Mouse (Mus musculus) forebrain, embryonic 10.5 days (tissue): ENCODE measurements around the gene Cspg4. TPM values are rescaled to one million over a fixed set of nuclear protein-coding genes. Genes with fewer than 3 reads are reported as not detected.
A peak's percentile ranks its signal among the peaks of the same experiment; 100 is the strongest.
"Not testable (repeated sequence)": the region's sequence is repeated elsewhere in the genome, so short reads cannot be mapped to it uniquely, and the experiment has no call there.

Experiments
- DNase-seq: peaks from one replicate; pipeline ENCODE4 v3.0.0-alpha.2; 2017; ENCODE audit warnings: low spot score; ENCODE audit errors: extremely low spot score
- H3K27ac ChIP-seq: fragments of 300-500 bp; sonication (generic); 2 replicates; pipeline ENCODE4 v1.5.1; 2016; ENCODE audit warnings: mild to moderate bottlenecking
- H3K27me3 ChIP-seq: fragments of 300-500 bp; sonication (generic); 2 replicates; pipeline ENCODE4 v1.6.1; 2016; ENCODE audit warnings: mild to moderate bottlenecking; ENCODE audit not compliant: poor library complexity, severe bottlenecking
- H3K36me3 ChIP-seq: fragments of 300-500 bp; sonication (generic); replicated peaks from 2 replicates; pipeline ENCODE4 v1.6.1; 2016; ENCODE audit warnings: mild to moderate bottlenecking, moderate library complexity
- H3K4me1 ChIP-seq: fragments of 300-500 bp; sonication (generic); 2 replicates; pipeline ENCODE4 v1.6.1; 2016
- H3K4me3 ChIP-seq: fragments of 300-500 bp; sonication (generic); 2 replicates; pipeline ENCODE4 v1.5.1; 2016; ENCODE audit warnings: mild to moderate bottlenecking, moderate library complexity
- H3K9me3 ChIP-seq: fragments of 300-500 bp; sonication (generic); 2 replicates; pipeline ENCODE4 v1.6.1; 2016; ENCODE audit warnings: mild to moderate bottlenecking, moderate library complexity
- WGBS: fragments of 180-500 bp; shearing (Covaris S2); methylation state at CpG from one replicate; pipeline ENCODE4 v1.1.7; 2016; 5-methylcytosine and 5-hydroxymethylcytosine counted together
- polyA plus RNA-seq: library from polyadenylated mRNA; unstranded; fragments of >200 nt; fragmentation: Nextera tagmentation; extraction: Ambion mirVana; gene quantifications from 2 replicates; pipeline ENCODE4 v1.2.1, GENCODE M21; 2016

The Cspg4 gene
- polyA plus RNA-seq, 1 experiment from 2014 or later, result 0.88 TPM

DNA sequence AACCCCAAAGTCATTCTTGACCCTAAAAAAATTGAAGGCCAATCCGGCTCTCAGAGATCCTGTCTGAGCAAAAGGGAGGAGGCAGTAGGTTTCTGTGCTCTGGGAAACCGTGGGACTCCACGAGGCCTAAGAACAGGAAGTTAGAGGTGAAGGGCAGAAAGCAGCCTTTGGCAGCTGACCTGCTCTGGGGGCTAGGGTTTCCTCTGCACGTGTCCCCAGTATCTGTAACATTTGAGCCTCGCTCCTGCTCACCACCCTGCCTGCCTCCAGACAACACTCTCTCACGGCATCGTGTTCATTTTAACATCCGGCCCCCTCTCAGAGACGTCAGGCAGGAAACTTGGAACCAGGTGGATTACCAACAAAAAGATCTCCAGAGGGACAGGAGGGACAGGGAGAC is 35.7 kb downstream of the Cspg4 start:
- Histone ChIP-seq H3K36me3 (no peaks in the 10 kb centered on the region), H3K27ac (no peak overlapping the region), H3K27me3 (no peaks in the 10 kb centered on the region), H3K4me1 (peaks cover 15% of the 10 kb centered on the region; the same call in 1 of the 2 replicates), H3K9me3 (no peaks in the 10 kb centered on the region), H3K4me3 (no peak overlapping the region)
- WGBS, result 74% methylated on average over 9 of the region's 9 CpGs
- DNase-seq, result no peak

DNA sequence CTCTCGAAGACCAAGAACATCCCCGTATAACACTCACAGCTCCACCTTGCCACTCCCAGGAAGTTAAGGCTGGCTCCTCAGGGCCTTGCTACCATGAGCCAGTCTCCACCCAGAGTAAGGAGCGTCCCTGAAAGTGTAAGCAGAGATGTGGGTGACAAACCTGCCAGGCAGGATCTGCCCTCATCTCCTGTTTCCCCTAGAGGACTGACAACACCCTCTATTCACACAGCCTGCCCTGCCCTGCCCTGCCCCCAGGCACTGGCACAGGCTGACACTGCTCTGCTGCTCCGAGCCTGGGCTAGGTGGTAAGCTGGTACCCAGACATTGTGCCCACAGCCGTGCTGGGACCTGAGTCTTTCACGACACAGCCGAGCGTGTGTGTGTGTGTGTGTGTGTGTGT is 36.4 kb downstream of the Cspg4 start:
- DNase-seq, result no peak
- H3K4me1 ChIP-seq, result peaks cover 15% of the 10 kb centered on the region; the same call in 1 of the 2 replicates
- H3K27ac ChIP-seq, result no peak overlapping the region
- 72% methylated on average over 8 of the region's 8 CpGs for WGBS
- H3K27me3 ChIP-seq, result no peaks in the 10 kb centered on the region
- no peak overlapping the region for H3K4me3 ChIP-seq
- H3K36me3 ChIP-seq, result no peaks in the 10 kb centered on the region
- no peaks in the 10 kb centered on the region for H3K9me3 ChIP-seq

DNA sequence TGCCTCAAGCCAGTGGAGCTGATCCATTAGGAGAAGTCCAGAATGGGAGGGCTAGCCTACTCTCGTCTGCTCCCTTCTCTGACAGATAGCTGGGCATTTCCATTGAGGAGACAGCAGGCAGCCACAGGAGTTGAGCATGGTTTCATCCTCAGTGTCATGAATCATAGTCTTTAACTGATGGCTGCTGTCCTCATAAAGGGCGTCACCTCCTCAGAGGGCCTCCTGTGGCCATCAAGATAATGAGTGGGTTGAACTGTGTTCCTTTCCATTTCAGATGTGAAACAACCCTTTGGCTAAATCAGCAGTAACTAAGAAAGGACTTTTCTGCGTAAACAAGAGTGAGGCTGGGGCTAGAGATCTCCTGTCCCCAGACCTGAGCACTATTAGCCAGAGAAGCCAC is 38.8 kb downstream of the Cspg4 start:
- H3K27me3 ChIP-seq, result no peaks in the 10 kb centered on the region
- no peak for DNase-seq
- H3K9me3 ChIP-seq, result no peaks in the 10 kb centered on the region
- peaks cover 15% of the 10 kb centered on the region; the same call in 1 of the 2 replicates for H3K4me1 ChIP-seq
- no peaks in the 10 kb centered on the region for H3K36me3 ChIP-seq
- H3K4me3 ChIP-seq, result no peak overlapping the region
- WGBS, result 85% methylated on average over 3 of the region's 3 CpGs
- no peak overlapping the region for H3K27ac ChIP-seq

DNA sequence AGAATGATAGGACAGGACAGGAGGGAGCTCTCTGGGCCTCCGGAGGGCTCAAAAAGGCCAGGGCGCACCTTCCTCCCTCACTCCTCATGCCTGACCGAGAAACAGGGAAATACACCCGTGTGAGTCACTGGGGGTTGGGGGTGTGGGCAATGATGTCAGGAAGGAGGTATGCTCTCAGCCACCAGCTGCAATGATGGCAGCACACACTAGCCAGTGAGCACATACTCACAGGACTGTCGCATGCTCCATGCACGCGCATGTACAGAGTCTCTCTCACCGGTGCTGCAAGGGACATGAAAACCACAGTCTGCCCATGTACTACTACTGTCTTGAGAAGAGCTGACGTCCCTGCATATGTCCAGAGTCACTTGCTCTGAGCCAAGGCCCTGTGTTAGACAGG is 42.7 kb downstream of the Cspg4 start:
- no peak overlapping the region for H3K27ac ChIP-seq
- WGBS, result 91% methylated on average over 9 of the region's 9 CpGs
- no peaks in the 10 kb centered on the region for H3K9me3 ChIP-seq
- no peaks in the 10 kb centered on the region for H3K4me1 ChIP-seq
- no peaks in the 10 kb centered on the region for H3K36me3 ChIP-seq
- DNase-seq, result no peak
- no peaks in the 10 kb centered on the region for H3K27me3 ChIP-seq
- no peak overlapping the region for H3K4me3 ChIP-seq

DNA sequence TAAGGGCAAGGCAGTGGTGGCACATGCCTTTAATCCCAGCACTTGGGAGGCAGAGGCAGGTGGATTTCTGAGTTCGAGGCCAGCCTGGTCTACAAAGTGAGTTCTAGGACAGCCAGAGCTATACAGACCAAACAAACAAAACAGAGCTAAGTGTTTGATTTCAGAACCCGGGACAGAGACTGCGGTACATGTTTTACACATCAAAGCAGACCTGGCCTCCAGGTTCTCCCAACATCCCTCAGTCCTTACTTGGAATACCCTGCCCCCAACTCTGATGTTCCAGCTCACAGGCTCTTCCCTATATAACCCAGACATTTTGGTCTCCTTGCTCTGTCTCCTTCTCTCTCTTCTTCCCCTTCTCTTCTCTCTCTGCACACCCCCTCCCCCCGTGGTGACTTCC is 45.2 kb downstream of the Cspg4 start:
- WGBS, result 59% methylated on average over 4 of the region's 4 CpGs
- not testable (repeated sequence) for H3K4me3 ChIP-seq, H3K4me1 ChIP-seq, H3K27me3 ChIP-seq, DNase-seq, H3K27ac ChIP-seq, H3K9me3 ChIP-seq
- peaks cover 11% of the 10 kb centered on the region for H3K36me3 ChIP-seq

DNA sequence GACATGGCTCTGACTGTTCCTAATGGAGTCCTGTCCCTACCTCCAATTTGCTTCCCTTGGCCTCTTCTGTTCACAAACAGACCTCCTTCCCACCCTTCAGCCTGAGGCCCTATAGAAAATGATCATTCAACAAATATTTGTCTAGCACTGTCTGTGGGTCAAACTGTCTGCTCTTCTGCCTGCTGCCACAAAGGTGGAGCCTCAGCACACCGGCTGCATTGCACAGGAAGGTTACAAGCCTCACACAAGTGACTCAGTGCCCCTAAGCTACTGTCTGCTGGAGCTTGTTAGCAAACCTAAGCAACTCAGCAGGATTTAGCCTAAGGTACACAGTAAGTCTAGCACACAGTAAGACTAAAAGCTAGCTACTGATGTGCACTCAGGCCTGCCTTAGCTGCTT is 46.2 kb downstream of the Cspg4 start:
- 67% methylated on average over 1 of the region's 1 CpGs for WGBS
- no peak overlapping the region for H3K27ac ChIP-seq
- no peak overlapping the region for H3K4me3 ChIP-seq
- no peaks in the 10 kb centered on the region for H3K4me1 ChIP-seq
- H3K9me3 ChIP-seq, result no peaks in the 10 kb centered on the region
- peaks cover 20% of the 10 kb centered on the region for H3K36me3 ChIP-seq
- H3K27me3 ChIP-seq, result no peaks in the 10 kb centered on the region
- DNase-seq, result no peak

DNA sequence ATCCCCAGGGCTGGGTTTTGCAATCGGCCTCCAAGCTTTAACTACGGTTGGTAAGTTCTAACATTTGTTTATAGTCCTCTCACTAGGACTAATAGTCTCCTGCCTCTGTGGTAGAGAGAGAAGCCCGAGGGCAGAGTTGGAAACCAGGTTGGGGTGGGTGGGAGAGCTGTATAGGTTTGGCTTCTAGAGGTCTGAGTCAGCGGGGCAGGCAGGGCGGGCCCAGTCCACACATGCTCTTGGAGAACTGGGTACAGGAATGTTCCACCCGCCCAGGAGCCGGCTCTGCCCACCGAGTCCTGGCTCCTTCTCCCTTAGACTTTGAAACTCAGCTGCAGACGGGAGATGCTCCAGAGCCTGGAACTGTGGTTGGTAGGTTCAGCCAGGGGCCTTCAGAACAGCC is 49.2 kb downstream of the Cspg4 start:
- H3K27me3 ChIP-seq, result no peaks in the 10 kb centered on the region
- H3K36me3 ChIP-seq, result peaks cover 50% of the 10 kb centered on the region

DNA sequence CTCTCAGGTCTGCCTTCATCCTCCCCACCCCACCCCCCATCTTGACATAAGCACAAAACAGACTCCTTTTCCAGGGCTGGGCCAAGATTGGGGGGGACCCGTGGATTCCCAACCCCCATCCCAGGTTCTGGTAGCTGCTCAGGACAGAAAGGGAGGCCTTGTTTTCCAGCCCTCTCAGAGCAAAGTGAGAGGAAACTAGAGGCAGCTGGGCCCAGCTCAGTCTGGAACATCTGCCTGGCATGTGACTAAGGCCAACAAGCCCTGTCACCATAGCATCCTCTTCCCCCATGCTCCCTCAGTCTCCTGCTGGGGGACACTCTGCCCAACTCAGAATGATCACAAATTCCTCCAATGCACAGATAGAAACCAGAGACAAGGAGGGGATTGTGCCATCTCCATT is 50.3 kb downstream of the Cspg4 start:
- peaks cover 61% of the 10 kb centered on the region for H3K36me3 ChIP-seq
- H3K9me3 ChIP-seq, result no peaks in the 10 kb centered on the region

More for the DNA sequence above, 49.2 kb downstream of the Cspg4 start:
- H3K4me3 ChIP-seq, result no peak overlapping the region
- 89% methylated on average over 9 of the region's 9 CpGs for WGBS
- H3K9me3 ChIP-seq, result no peaks in the 10 kb centered on the region
- no peak for DNase-seq
- no peak overlapping the region for H3K27ac ChIP-seq
- no peaks in the 10 kb centered on the region for H3K4me1 ChIP-seq

DNA sequence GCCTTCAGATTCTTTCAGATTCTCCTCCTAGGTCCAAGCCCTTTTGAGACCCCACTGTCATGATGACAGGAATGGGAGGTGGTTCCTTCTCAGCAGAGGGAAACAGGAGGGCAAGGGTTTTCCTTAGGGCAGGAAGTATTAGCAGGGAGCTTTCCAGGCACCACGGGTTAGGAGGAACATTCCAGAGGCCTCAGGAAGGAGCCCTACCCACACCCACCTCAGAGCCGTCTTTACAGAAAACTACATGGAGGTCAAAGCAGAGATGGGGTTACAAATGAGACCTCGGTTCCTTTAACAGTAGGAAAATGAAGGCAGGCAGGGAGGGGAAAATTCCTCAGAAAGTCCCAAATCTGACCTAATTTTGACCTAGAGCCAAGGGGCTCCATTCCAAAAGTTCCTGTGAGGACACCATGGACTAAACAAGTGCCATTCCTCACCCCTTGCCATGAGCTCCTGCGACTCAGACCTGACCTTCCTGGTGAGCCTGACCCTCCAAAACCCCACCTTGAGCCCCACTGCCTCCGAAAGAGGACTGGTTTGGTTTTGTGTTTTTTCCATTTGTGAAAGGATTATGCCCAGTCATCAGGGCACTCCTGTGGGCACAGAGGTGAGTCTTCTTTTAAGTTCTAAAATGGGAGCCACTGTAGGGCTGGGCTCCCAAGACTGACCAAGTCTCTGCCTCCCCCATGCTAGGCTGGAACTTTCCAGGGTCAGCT is 51.0 kb downstream of the Cspg4 start:
- 77% methylated on average over 5 of the region's 5 CpGs for WGBS
- H3K36me3 ChIP-seq, result peaks cover 68% of the 10 kb centered on the region
- no peaks in the 10 kb centered on the region for H3K4me1 ChIP-seq
- no peak overlapping the region for H3K27ac ChIP-seq
- H3K27me3 ChIP-seq, result no peaks in the 10 kb centered on the region
- DNase-seq, result no peak
- no peak overlapping the region for H3K4me3 ChIP-seq
- no peaks in the 10 kb centered on the region for H3K9me3 ChIP-seq

More for the DNA sequence above, 50.3 kb downstream of the Cspg4 start:
- 91% methylated on average over 1 of the region's 1 CpGs for WGBS
- H3K4me1 ChIP-seq, result no peaks in the 10 kb centered on the region
- no peak overlapping the region for H3K27ac ChIP-seq
- no peak overlapping the region for H3K4me3 ChIP-seq
- no peak for DNase-seq
- no peaks in the 10 kb centered on the region for H3K27me3 ChIP-seq

DNA sequence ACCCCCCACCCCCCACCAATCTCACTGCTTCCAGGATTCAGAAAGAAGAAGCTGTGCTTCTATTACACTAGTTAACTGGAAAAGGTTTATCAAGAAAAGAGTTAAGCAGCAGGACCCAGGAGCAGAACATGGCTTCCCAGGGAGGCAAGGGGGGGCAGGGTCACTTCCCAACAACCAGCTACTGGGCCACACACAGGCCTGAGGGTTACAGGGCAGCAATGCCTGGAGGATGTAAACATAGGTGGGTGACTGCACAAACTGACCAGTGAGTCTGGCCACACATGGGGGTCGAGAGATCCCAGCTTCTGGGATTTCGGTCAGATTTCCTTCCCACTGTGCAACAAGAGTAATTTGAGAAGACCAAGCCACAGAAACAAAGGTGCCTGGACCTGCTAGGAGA is 52.3 kb downstream of the Cspg4 start:
- no peak for DNase-seq
- Histone ChIP-seq H3K9me3 (peaks cover 7% of the 10 kb centered on the region; the same call in 1 of the 2 replicates), H3K36me3 (peaks cover 81% of the 10 kb centered on the region), H3K4me3 (no peak overlapping the region), H3K27me3 (no peaks in the 10 kb centered on the region), H3K4me1 (no peaks in the 10 kb centered on the region), H3K27ac (no peak overlapping the region)
- 74% methylated on average over 2 of the region's 2 CpGs for WGBS

DNA sequence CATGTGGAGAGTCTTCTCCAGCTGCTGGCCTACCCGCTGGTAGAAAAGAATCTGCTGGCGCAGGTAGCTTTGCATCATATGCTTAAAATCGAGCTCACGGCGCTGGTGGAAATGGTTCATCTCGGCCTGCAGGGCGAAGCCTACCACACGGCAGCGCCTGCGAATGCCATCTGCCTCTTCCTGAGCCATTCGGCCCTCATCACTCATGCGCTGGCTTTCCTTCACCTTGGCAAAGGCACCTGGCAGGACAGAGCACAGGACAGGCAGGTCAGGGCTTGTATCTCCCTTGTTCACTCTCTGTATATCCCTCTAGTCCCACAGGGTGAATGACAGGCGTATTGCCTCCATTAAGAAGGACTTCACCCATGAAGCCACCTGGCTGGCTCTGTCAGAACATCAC is 53.6 kb downstream of the Cspg4 start:
- 96% methylated on average over 13 of the region's 13 CpGs for WGBS
- DNase-seq, result no peak
- peaks cover 95% of the 10 kb centered on the region for H3K36me3 ChIP-seq

DNA sequence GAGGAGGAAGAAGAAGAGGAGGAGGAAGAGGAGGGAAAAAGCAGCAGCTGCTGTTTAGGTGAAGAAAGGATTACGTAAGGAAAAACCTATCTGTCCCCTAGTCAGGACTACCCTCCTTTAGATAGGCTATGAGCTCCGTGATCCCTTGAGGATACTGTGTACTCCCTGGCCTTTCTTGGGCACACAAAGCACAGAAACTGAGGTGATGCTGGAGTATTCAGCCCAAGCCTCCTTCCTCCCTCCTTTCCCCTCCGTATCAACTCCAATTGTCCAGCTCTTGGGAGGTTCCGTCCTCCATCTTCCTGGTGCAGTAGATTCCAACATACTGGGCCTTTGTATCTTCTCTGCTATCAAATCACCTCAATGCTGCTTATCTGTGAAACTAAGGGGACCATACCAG is 57.9 kb downstream of the Cspg4 start:
- H3K4me1 ChIP-seq, result peaks cover 47% of the 10 kb centered on the region
- peaks cover 85% of the 10 kb centered on the region for H3K36me3 ChIP-seq
- H3K4me3 ChIP-seq, result no peak overlapping the region
- no peak overlapping the region for H3K27ac ChIP-seq
- 90% methylated on average over 4 of the region's 4 CpGs for WGBS
- peaks cover 8% of the 10 kb centered on the region; the same call in 1 of the 2 replicates for H3K9me3 ChIP-seq
- DNase-seq, result no peak
- H3K27me3 ChIP-seq, result no peaks in the 10 kb centered on the region

More for the DNA sequence above, 53.6 kb downstream of the Cspg4 start:
- H3K27me3 ChIP-seq, result no peaks in the 10 kb centered on the region
- H3K4me1 ChIP-seq, result peaks cover 6% of the 10 kb centered on the region
- H3K27ac ChIP-seq, result no peak overlapping the region
- peaks cover 8% of the 10 kb centered on the region; the same call in 1 of the 2 replicates for H3K9me3 ChIP-seq
- no peak overlapping the region for H3K4me3 ChIP-seq

DNA sequence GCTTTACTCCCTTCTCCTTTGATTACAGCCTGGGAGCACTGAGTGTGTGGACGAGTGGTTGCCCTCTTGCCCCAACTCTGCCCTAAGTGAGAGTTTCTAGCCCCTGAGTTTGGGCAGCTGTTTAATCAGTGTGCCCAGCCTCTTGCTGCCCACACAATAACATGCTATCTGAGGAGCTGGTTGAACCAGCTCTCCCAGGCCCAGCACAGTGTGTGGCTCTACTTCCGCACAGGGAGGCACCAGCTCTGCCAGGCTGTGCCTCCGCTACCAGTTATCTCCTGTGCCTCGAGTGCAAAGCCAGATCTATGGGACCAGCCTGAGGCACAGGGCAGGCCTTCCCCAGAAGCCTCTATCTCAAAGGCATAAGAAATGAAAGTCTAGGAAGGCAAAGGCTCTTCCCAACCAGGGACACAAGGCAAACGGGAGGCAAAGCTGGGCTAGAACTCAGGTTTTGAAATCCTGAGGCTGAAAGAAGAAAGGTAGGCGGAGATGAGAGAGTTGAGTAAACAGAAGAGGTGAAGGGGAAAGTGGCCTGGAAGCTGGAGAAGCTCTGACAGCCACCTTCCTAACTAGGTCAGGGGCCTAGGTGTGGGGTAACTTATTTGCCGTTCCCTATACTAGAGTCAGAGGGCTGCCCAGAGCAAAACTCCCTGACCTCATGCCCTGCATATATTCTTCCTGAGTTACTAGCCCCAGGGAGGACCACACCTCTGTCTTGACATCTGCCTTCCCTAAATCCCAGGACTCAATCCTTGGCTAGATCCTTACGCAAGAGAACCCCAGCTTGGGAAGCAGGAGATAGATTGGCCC is 59.2 kb downstream of the Cspg4 start:
- WGBS, result 80% methylated on average over 8 of the region's 8 CpGs
- peak overlapping the region; percentile 37 for H3K4me3 ChIP-seq
- peaks cover 72% of the 10 kb centered on the region for H3K36me3 ChIP-seq

More for the DNA sequence above, 59.2 kb downstream of the Cspg4 start:
- Histone ChIP-seq H3K9me3 (peaks cover 8% of the 10 kb centered on the region; the same call in 1 of the 2 replicates), H3K4me1 (peaks cover 55% of the 10 kb centered on the region), H3K27me3 (peaks cover 1% of the 10 kb centered on the region), H3K27ac (peak overlapping the region; percentile 31; the same call in 1 of the 2 replicates)
- no peak for DNase-seq
